Mouse (Mus musculus): ENCODE results near the gene C1qtnf5.

Gene C1qtnf5

DNA sequence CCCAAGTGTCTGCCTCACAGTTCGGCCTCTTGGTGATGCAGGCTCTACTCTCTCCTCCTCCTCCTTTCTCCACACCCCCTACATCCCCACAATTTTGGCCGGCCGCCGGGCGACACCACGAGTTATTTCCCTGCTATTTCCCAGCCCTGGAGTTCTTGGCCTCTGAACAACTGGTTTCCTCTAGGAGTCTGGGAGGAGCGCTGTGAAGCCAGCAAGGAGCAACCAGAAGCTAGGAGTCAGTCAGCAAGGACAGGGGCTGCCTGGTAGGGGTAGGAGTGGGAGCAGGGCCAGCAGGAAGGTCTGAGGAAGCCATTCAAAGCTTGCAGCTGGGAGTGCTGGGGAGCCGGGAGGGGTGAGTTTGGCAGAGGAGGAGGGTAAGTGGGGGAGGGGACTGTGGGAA lies at the start of gene C1qtnf5:
C1qtnf5 (plus strand) TSS at position 136 of the 400 bp plus-strand sequence.
- DNase-seq, result peak; percentile 92 to 93

DNA sequence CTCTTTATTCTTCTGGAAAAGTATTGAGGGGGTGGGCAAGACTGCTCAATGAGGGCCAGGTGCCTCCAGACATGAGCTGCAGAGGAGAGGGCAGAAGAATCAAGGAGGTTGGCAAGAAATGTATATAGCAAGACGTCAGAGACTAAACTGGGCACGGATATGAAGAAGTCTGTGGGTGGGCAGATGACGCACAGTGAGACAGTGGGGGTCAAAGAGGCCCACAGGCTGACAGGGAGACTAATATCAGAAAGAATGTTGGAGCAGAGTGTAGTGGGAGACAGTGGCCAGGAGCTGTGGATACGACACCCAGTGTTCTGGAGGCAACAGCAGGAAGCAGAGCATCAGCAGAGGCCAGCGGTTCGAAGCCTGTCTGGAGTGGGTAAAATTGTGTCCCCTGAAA lies 48.4 kb upstream of the C1qtnf5 start:
- DNase-seq, result no peak

DNA sequence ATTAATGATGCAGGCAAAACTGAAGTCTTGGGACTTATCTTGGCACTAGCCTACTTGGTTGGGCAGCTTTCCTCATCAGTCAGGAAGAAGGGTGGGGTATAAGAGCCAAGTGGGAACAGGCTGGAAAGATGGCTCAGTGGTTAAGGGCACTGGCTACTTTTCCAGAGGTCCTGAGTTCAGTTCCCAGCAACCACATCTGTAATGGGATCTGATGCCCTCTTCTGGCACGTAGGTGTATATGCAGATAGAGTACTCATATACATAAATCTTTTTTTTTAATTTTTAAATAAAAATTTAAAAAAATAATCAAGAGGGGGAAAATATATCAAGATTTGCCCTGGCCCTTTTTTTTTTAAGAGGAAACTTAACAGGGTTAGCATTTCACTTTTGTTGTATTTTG lies 41.9 kb upstream of the C1qtnf5 start:
- no peak for DNase-seq

DNA sequence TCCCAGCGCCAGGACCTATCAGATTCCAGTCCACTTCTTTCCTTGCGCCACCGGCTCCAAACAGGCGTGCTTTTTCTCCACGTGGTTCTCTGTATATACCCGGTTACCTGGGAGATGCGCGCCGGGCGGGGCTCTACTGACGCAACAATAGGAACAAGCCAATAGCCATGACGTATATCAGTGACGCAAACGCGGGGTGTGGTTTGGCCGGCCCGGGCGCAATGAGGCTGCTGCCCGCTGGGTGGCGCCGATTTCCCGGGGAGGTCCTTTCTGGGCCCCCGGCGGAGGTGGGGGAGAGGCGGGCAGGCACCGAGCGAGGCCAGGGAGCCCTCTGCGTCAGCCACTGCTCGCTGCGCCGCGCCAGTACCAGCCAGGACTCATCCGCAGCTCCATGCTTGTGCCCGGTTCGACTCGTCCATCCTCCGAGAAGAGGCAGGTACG lies 40.2 kb upstream of the C1qtnf5 start, which contains the start of gene Usp2:
Usp2 (plus strand) TSS at position 237 of the 441 bp plus-strand sequence.
- peak; percentile 99 for DNase-seq

DNA sequence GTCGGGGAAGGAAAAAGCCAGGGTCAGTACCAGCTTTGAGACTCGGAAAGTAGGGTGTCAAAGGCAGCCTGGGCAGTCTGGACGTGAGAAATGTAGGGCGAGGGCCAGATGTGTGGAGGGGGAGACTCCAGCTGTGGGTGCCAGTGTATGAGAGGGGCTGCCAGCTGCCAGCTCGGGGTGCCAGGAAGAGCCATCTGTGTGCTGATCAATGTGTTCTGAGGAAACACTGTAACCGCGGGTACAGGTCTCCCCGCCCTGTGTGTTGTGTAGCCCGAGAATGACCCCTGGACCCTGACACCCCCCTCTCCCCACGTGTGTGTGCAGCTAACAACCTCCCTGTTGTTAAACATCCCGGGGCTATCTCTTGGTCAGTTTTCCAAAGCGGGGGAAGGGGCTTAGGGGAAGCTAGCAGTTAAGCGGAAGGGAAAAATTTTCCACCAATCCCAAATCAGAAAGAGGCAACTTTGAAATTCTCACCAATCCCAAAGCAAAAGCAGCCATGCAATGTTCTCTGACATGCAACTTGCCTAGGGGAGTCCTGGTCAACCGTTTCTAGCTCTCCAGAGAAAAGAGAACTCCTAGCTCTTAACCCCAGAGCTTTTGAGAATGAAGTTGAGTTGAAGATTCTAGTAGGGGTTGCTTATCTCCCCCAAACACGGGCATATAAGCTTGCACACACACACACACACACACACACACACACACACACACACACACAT lies 39.6 kb upstream of the C1qtnf5 start:
- DNase-seq, result no peak

DNA sequence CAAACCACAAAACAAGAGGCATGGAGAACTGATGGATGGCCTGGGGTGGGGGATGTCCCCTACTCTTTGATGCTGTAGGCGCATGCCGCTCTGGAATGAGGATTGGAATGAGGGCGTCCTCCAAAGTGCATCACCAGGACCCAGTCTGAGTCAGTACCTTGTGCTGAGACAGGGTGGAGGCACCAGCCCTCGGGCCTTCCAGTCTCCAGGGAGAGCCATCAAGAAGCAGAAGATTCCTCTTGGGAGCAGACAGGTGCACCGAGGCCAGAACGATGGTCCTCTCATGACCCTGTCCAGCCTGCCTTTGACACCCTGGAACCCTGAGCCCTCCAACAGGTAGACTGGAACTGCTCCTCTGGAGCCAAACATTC lies 39.1 kb upstream of the C1qtnf5 start:
- peak in 1 of 2 experiments; percentile 3 for DNase-seq

DNA sequence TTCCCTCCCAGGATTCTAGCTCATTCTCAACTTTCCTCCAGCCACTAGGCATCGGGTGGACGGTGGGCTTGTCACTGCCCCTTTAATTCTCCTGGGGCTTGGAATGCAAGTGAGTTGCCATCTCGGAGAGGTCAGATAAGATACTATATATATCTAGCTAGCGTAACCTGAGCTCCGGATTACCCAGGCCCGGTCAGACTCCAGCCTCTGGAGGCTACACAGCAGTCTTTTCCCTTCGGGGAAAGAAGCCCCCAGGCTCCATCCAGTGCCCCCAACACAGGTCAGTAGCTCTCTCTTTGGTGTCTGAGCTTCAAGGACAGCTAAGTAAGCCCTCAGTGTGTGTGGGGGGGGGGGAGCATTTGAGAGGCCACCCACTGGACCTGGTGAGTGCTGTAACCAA lies 37.8 kb upstream of the C1qtnf5 start:
- peak in 1 of 2 experiments; percentile 1 for DNase-seq

DNA sequence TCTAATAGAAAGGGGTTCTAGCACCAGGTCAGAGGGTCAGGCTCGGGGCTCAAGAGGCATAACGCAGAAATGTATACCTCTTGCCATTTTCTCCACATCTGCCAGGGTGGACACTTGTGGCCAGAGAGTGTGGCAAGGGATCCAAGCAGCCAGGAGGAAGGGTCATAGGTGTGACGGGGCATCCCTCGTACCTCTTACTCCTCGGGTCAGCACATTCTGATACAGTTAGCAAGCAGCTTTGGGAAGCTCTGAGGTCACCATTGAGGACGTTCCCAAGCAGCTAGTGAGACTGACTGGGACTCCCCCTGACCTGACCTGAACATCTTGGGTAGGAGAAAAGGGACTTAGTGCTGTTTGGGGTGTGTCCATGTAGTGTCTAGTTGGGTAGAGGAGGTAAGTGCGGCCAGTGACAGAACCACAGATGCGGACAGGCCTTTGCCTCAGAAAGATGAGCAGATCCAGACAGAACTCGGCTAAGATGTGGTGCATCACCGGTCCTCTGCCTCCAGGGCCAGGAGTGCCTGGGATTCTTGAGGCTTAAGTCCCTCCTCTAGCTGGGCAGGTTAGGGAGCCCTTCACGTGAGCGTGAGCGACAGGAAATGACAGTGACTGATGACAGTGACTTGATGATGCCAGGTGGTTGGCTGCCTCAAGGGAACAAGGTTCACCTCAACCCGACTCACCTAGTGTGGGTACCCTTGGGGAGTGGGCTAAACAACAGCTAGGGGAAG lies 36.8 kb upstream of the C1qtnf5 start:
- peak in 1 of 2 experiments; percentile 3 for DNase-seq

DNA sequence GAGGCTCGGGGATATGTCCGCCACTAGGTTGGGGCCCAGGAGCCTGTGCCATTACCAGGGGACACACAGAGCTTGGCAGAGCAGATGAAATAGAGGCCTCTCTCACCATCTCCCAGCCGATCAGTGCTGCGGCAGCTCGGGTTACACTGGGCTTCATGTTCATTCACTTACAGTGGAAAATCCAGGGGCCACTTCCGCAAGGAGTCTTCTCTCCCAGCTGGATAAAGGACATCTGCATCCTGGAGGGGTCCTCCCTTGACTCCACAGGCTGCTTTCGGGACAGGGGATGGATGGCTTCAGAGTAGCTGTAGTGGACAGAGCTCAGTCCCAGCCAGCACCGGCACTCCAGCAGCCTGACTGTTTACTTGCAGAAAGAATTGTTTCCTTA lies 36.2 kb upstream of the C1qtnf5 start:
- peak in 1 of 2 experiments; percentile 15 for DNase-seq

DNA sequence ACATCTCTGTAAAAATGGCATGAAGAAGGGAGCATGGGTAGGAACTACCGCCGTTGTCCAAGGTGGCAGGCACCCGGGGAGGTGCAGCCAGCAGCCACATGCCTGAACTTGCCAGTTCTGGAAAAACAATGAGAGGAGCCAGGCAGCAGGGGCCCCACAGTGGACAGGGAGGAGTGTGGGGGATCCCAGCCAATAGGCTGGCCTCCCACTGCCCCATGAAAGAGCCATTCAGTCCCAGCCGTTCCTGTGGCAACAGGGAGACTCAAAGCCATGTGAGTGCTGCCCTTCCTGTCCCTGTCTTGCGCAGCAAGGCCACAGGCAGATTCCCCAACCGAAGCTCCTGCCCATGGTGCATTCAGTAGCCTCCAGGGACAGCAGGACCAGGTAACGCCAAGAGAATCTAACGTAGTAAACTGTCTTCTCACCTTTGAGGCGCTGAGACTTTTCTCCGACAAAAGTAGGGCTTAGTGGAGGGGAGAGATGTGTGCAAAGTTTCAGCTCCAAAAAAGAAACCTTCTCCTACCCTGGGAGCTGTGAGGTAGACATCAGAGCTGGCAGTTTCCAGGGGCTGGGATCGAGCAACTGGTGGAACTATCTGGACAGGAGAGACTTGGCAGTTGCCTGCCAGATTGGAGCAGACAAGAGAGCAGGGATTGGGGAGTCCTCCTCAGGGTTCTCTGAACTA lies 35.0 kb upstream of the C1qtnf5 start:
- DNase-seq, result peak in 1 of 2 experiments; percentile 36

DNA sequence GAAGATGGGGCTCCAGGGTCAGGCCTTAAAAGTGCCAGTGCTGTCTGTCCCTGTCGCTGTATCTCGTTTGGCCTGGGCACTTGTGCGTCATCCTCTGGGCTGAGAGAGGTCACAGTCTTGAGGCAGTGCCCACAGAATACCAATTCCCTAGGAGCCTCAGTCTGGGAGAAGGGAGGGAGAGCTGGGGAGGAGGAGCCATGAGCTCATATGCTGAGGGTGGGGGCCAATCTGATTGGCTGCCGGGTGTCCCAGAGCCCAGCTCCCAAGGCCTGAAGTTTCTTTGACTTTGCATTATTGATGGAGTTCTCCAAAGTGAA lies 34.5 kb upstream of the C1qtnf5 start:
- peak in 1 of 2 experiments; percentile 13 for DNase-seq

DNA sequence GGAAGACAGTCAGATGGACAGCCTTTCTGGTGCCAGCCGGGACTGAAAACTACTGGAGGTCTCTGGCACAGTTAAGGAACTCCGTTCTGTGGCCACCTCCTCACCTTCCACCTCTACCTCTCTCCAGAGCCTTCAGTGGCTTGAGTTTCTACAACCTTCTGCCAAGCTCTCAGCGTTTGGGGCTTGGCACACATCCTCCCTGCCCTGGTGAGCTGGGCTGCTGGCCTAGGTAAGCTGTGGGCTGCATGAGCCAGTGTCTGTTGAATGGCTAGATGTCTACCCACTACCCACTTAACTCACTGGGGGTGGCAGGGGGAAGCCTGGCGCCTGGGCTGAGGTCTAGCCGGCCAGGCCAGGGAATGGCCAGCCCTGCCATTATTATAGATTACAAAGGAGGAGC lies 33.9 kb upstream of the C1qtnf5 start:
- DNase-seq, result no peak

DNA sequence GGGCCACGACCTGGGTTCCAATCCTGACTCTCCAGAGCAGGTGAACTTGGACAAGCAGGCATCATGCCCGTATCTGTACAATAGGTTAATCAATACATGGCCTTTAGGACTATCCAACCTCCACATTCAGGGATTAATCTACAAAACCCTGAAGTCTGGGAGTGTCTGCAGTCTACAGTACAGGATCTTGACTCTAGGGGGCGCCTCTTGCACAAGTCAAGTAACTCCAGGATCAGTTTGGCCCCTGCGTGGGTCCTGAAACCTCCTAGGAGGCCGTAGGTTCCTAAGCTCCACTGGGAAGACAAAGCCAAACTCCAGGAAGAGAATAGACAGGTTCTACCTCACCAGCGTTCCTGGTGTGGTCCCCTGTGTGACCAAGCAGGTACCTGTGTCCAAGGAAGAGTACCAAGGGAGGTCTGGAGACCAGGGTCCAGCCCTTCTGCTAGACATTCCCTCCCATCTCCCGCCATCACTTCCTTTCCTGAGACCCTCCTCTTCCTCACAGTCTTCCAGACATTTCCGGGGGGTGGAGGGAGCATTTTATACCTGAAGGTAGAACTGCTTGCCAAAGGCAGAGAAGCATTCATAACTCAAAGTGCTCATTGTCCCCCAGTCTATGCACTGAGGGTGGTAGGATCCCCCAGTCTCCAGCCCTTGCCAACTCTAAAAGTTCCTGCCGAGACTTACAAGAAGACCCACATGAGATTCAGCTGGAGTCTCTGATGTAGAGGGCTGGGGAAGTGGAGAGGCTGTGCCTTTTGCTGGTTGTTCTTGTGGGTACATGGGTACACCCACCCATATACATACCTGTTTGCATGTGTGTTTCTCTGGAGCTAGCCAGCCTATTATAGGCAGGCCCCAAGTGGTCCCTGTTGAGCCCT lies 32.4 kb upstream of the C1qtnf5 start:
- peak in 1 of 2 experiments; percentile 63 for DNase-seq

DNA sequence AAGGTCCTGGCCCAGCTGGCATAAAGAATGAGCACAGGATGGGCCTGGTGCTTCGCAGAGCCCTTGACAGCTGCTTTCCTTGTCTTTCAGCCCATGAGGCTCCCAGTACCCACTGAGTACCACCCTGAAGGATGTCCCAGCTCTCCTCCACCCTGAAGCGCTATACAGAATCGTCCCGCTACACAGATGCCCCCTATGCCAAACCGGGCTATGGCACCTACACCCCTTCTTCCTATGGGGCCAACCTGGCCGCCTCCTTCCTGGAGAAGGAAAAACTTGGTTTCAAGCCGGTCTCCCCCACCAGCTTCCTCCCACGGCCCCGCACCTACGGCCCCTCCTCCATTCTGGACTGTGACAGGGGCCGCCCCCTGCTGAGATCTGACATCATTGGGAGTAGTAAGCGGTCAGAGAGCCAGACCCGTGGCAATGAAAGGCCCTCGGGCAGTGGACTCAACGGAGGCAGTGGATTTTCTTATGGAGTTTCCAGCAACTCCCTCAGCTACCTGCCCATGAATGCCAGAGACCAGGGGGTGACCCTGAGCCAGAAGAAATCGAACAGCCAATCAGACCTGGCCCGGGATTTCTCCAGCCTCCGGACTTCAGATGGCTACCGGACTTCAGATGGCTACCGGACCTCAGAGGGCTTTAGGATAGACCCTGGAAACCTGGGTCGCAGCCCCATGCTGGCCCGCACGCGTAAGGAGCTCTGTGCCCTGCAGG lies 31.6 kb upstream of the C1qtnf5 start:
- DNase-seq, result peak in 1 of 2 experiments; percentile 53

DNA sequence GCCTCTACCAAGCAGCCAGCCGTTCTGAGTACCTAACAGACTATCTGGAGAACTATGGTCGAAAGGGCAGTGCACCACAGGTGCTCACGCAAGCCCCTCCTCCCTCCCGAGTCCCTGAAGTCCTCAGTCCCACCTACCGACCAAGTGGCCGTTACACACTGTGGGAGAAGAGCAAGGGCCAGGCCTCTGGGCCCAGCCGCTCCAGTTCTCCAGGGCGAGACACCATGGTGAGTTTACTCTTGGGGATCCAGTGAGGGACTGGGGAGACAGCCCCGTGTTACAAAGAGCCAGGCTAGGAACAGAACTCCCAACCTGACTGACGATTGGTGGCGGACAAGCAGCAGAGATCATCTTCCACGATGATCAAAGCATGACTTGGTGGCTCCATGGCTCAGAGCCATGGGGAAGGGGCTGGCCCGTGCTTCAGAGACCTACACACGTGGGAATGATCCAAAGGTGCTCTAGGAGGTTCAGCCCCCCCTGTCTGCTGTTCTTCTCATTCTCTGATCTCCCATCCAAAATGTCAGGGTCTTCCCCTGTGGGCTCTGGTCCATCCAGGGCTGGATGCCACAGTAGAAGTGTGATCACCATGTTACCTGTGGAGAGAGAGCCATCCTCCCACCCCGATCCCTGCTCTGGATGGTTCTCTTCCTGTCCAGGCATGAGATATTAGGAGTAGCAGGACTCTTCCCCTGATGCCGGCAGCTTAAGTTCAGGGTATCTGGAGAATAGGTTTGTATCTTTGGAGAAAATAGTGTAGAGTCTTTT lies 30.9 kb upstream of the C1qtnf5 start:
- no peak for DNase-seq

DNA sequence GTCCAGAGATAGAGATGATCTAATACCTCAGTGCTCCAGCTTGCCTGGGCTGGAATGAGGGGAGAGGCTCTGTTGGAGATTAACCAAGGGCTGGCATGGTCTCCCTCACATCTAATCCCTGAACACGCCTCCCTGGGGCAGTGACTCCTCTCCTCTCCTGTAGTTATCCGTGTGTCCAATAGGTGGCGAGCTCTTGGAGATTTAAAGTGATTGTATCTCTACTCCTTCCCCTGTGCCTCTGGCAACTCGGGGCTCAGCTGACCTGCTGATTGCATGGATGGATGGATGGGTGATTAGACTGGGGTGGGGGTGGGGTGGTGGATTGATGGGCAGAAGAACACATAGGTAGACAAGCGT lies 30.3 kb upstream of the C1qtnf5 start:
- DNase-seq, result peak; percentile 69 to 81

DNA sequence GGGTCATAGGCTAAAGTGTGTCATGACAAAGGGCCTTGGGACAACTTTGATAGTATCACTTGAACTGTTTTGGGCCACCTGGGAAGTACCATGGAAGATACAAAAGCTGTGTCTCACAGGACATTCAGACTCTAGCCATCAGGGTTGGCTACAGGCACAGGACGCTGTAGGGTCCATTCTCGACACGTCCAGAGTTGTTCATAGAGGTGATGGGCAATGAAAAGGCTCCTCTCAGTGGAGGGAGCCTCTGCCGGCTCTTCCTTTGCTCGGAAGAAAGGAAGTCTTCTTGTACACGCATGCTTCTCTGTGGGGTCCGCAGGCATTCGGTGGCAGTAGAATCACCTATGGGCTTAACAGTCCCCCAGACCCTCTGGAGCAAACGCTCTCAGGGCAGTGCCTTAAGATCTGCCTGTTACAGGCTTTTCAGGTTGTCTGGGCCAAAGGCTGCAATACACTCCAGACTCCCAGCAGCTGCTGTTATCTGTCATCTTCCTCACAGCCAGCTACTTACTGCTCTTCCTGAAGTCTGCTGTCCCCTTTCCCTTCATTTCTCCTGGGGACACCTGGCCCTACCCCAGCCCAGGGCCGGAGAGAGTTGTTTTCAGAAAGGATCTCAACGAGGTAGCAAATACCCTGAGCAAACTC lies 29.7 kb upstream of the C1qtnf5 start:
- no peak for DNase-seq

DNA sequence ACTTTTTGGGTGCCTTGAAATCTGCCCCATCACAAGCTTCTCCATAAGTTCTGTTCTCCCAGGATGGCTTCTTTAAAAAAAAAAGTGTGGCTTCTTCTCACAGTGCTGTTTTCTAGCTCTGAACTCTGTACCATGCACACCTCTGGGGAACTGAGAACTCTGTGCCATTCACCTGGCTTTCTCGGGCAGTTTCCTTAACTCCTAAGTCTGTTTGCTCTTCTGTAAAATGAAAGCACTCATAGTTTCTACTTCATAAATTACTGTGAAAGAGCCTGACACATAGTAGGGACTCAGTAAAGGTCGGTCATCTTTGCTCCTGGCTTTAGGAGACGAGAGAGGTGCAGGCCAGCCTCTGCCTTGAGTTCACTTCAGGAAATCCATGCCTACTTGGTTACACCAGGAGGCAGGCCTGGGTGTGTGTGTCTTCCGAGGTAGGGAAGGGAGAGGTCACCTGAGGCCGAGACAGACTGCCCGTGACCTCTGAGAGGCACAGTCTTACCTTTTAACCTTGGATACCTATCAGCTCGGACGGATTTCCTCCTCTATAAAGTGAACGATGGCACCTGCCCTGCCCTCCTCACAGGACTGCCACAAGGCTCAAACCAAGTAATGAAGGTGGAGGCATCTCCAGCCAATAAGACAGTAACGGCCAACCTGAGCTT lies 28.8 kb upstream of the C1qtnf5 start:
- DNase-seq, result no peak

DNA sequence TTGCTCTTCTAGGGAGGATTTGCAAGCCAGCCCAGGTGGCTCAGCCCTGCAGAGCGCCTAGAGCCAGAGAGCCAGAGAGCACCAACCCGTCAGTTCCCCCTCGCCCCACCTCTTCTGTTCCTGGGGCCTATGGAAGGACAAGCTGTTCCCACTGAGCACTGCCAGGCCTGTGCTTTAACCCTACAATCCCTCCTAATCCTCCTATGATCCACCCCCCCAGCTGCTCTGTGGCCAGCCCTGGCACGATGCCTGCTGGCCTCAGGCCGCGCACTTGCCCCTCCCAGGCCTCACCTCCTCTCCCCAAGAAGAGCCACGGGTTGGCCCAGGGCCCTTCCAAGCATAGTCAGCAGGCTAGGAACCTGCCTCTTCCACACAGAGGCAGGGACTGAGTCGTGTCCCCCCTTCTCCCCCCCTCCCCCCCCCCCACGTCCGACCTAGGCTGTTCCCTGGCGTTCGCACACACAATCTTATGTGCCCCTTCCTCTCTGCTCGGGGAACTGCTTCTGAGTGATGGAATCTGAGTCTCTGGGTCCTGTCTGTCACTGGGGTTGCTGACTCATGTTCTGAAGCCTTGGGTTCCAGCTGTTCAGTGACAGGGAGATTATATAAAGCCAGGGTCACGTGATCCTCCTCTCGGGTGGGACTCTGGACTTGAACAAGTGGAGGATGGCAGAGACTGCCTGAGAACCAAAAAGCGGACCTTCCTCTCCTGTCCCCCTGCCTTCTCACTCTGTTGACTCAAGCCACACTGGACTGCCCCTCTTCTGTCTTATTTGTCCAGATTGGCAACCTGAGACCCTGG lies 27.9 kb upstream of the C1qtnf5 start:
- DNase-seq, result peak; percentile 79 to 87
